In the genomic region with DNA sequence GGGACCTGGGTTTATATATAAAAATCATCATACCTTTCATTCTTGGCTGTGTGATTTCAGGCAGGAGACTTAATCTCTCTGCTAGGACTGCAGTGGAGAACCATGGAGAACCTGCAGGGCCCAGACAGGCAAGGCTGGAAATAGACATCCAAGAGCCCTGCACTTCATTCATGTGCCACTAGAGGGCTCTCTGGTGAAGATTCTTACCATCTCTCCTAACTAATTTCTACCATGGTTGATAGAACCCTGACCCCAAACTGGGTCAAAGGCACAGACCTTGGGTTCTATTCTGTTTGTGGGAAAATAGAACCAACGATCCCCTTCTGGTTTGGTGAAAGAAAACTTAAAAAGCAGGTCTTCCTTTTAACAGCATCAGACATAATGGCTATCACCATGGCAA, we compare ENCODE assay signal across 8 mouse cellular contexts. TPM values are rescaled to one million over a fixed set of nuclear protein-coding genes. Genes with fewer than 3 reads are reported as not detected.
DNase-seq lines count a peak whose midpoint lies in the region; ATAC-seq and TF ChIP-seq lines count a peak whose summit lies in the region.
"Had no signal": no experiment of that assay in that cellular context is flagged by ENCODE, and none has a peak within 500 bp of the region (broad histone marks: within the 10 kb centered on the region; RNA-seq: fewer than 3 reads in every experiment).

No protein-coding gene starts in this region.

- H3K4me3 ChIP-seq in liver, postnatal 0 days (ENCODE audit: low read depth, low read length), result no peak overlapping the region
- H3K4me3 ChIP-seq: midbrain, embryonic 12.5 days had no signal

- peak; percentile 31; the same call in 1 of the 2 replicates for ATAC-seq in liver, postnatal 0 days

- 4% methylated on average over 1 of the region's 1 CpGs for WGBS in liver, postnatal 0 days (ENCODE audit: insufficient replicate concordance)

- no peaks in the 10 kb centered on the region for H3K27me3 ChIP-seq in liver, postnatal 0 days (ENCODE audit: insufficient read depth, low read length)
- H3K27me3 ChIP-seq: midbrain, embryonic 12.5 days had no signal

- no peaks in the 10 kb centered on the region for H3K9me3 ChIP-seq in liver, postnatal 0 days (ENCODE audit: low read length)
- H3K9me3 ChIP-seq: midbrain, embryonic 12.5 days had no signal

- H3K27ac ChIP-seq in liver, postnatal 0 days (ENCODE audit: low read depth), result no peak overlapping the region
- H3K27ac ChIP-seq: midbrain, embryonic 12.5 days had no signal

- peak; percentile 84 for TF ChIP-seq CTCF in liver, postnatal 0 days (IDR thresholded peaks at IDR 0.05; ENCODE audit: low read depth)

- H3K9ac ChIP-seq in liver, postnatal 0 days (replicated peaks), result no peak overlapping the region
- H3K9ac ChIP-seq: midbrain, embryonic 12.5 days had no signal

- no peak for TF ChIP-seq EP300 in liver, postnatal 0 days (IDR thresholded peaks at IDR 0.05; ENCODE audit: low read depth)

- no peaks in the 10 kb centered on the region for H3K4me1 ChIP-seq in liver, postnatal 0 days (ENCODE audit: insufficient read depth)

- DNase-seq in right cerebral cortex, adult 2 months (ENCODE audit: low spot score in 2 of 2), result peak; percentile 83 to 91
- DNase-seq in right cerebral cortex, postnatal 36 days (ENCODE audit: low spot score in 2 of 2), result no peak
- DNase-seq in adipocyte (ENCODE audit: low spot score), result peak; percentile 69
- peak; percentile 68 for DNase-seq in embryo, embryonic 9.5 days (ENCODE audit: extremely low spot score)
- DNase-seq in induced T-regulatory cell, adult 2 months (ENCODE audit: low read depth), result peak; percentile 88
- DNase-seq in liver, postnatal 0 days, result peak; percentile 71
- DNase-seq in retina, postnatal 1 day, result peak; percentile 81

- no peak overlapping the region for H3K4me2 ChIP-seq in liver, postnatal 0 days (ENCODE audit: low read depth, low read length)
- H3K4me2 ChIP-seq: midbrain, embryonic 12.5 days had no signal

- H3K36me3 ChIP-seq in liver, postnatal 0 days (replicated peaks; ENCODE audit: insufficient read depth, low read length), result no peaks in the 10 kb centered on the region
- H3K36me3 ChIP-seq: midbrain, embryonic 12.5 days had no signal

RNA-seq across cellular contexts. Expression of gene Calm3, which starts 6.9 kb away (rescaled TPM):
- polyA plus RNA-seq in liver, postnatal 0 days (2015; fragmentation: Nextera tagmentation; extraction: Ambion mirVana), result 58.8 and 60.3 TPM in 2 replicates

RNA-seq across cellular contexts. Expression of gene Pnmal2, which starts 13.6 kb away (rescaled TPM):
- polyA plus RNA-seq in liver, postnatal 0 days (2015; fragmentation: Nextera tagmentation; extraction: Ambion mirVana), result 0.06 and 0.09 TPM in 2 replicates

RNA-seq across cellular contexts. Expression of gene Ptgir, which starts 24.6 kb away (rescaled TPM):
- polyA plus RNA-seq in liver, postnatal 0 days (2015; fragmentation: Nextera tagmentation; extraction: Ambion mirVana), result 1.1 and 1.7 TPM in 2 replicates

RNA-seq across cellular contexts. Expression of gene Pnmal1, which starts 28.6 kb away (rescaled TPM):
- polyA plus RNA-seq in liver, postnatal 0 days (2015; fragmentation: Nextera tagmentation; extraction: Ambion mirVana), result 0.02 and 0.04 TPM in 2 replicates

RNA-seq across cellular contexts. Expression of gene Gng8, which starts 39.3 kb away (rescaled TPM):
- polyA plus RNA-seq in liver, postnatal 0 days (2015; fragmentation: Nextera tagmentation; extraction: Ambion mirVana), result 0.15 and 0.20 TPM in 2 replicates

Comparison
In these comparisons a context has a peak if more than half of its experiments do, and no peak if none do; other contexts are left out.
1. DNase-seq: peak in right cerebral cortex, adult 2 months (2 of 2), adipocyte (single experiment), embryo, embryonic 9.5 days (single experiment), induced T-regulatory cell, adult 2 months (single experiment), liver, postnatal 0 days (single experiment) and retina, postnatal 1 day (single experiment); none in right cerebral cortex, postnatal 36 days (0 of 2).